Mouse (Mus musculus) layer of hippocampus, adult 11-12 months (tissue): ENCODE measurements at regions not wholly inside any gene's neighbourhood (a gene's known extent, or its start where the extent isn't known, plus 50 kb on each side); places are given as distances from the start of the nearest gene placed in this dataset.

Source experiments
- DNase-seq: peaks from one replicate; pipeline ENCODE4 v3.0.0; 2022; ENCODE audit warnings: low spot score

DNA sequence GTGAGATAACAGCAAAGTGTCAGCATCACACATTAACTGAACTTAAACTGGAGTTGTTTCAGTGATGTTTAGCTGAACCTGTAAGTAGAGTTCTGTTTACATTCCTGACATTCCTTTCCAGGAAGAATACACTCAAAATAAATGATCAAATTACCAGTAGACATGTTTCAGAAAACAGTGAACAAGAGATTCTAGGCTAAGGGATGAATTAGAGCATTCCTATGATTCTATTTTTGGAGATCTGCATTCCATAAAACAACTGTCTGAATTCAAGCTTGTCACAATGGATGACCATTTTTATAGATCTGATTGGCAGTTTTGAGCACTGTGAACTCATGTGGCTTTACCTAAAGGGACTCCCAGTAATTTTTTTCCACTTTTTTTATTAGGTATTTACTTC lies 125.0 kb upstream of the Gm765 start:
- no peak for DNase-seq

DNA sequence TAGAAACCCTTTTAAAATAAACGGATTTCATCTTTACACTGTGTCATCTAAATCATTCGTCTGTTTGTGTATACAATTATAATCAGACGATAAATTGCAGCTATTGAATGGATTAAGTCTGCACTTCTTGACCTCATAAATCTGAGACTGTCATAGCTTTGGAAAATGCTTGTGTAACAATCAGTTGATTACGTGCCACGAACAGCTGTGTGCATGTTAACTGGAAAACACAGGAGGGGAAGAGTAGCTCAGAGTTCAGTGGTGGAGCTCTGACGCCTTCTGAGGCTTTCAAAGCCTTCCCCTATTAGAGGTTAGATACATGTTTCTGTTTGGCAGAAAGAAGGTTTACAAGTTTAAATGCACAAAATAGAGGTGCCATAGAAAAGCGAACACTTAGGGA lies 109.7 kb upstream of the Gm765 start:
- DNase-seq: no peak

DNA sequence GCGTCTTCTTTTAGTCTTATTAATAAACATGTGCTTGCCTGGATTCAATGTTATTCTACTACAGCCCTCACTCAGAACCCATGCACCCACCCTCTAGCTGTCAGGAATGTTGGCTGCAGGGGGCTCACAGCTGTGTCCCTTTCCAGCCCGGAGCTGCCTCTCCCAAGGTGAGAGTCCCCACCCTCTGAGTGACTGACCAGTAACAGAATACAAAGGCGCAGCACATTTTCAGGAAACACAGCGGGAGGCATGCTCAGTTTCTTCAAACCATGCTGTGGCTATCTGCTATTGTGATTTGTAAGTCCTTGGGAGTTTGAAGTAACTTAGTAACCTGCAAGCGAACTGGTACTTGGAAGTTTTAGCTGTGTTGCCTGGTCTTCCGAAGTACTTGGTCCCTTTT lies 93.1 kb upstream of the Gm765 start:
- no peak for DNase-seq

DNA sequence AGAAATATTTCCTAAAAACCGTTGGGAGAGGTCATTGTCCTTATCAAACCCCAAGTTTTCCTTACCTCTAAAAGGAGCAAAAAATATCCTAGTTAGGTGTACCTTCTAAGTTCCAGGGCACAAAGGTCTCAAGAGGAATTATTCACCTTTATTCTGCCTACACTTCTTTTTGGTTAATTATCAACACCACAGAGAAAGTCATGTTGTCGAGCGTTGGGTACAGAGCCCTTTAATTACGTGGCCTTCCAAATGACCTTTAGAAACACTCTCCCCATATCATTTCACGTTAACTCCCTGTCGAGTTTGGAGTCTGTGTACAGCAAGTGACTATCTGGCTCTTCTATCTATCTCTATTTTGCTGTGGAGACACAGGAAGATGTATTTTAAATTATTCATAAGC lies 90.7 kb upstream of the Gm765 start:
- no peak for DNase-seq

DNA sequence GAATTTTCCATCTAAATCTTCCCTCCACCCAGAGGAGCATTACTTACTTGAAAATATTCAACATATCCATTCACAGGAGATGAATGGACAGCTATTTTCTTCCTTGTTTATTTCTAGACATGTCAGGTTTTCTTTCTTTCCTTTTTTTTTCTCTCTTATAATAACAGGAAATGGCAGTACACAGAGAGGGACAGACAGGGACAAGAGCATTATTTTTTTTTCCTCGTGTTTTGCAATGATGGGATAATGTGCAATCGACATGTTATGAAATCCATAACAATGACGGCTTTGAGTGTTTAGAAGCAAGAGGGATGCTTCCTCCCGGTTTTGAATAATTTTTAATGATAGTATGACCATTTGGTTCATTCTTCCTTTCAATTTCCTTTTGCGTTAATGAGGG lies 86.6 kb upstream of the Gm765 start:
- no peak for DNase-seq

DNA sequence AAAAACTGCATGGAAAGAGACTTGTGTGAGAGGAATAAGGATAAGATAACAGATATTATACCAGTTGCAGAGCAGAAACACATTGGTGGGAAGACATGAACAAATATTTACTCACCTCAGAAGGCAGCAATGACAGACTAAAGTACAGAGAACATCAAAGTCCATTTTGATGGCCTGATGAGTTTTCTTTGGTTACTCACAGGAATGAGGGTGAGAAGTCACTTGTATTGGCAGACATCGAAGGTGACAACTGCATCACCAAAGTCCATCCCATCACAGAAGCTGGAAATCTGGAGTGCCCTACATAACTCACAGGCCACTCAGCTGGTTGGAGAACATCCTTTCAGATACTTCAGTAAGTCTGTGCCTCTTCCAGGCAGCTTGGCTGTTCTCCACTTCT lies 60.1 kb upstream of the Gm765 start:
- DNase-seq: no peak

DNA sequence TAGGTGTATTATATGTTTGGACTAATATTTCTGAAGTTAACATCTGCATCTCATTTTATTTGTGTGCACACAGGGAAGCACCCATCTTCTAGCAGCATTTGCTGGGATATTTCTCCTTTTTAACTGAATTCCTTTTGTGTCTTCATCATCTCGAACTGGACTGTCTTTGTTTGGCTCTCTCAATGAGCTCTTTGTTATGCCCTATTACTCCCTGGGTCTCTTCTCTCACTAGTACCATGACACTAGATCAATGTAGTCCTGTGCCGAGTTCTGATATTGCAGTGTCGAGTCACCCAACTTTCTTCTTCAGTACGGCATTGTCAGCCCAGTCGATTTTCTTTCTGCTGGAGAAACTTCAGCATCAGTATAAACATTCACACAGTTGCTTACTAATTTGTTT lies 52.0 kb upstream of the Gm765 start:
- no peak for DNase-seq
